Mouse (Mus musculus) embryonic facial prominence, embryonic 14.5 days (tissue): ENCODE data around the gene 4930562C15Rik. TPM values are rescaled to one million over a fixed set of nuclear protein-coding genes. Genes with fewer than 3 reads are reported as not detected.

Experiments used
- ATAC-seq: fragments of 200-750 bp; cut with Nextera tagmentation; 2 replicates; pipeline ENCODE4 v1.8.0; 2017; ENCODE audit warnings: low read depth, moderate number of reproducible peaks, moderate TSS enrichment
- DNase-seq: peaks from one replicate; pipeline ENCODE4 v3.0.0-alpha.2; 2015; ENCODE audit warnings: low spot score
- H3K27ac ChIP-seq: fragments of 300-500 bp; sonication (generic); replicated peaks from 2 replicates; pipeline ENCODE4 v1.5.1; 2014; ENCODE audit warnings: low read depth, mild to moderate bottlenecking, low read length, moderate library complexity
- H3K27me3 ChIP-seq: fragments of 300-500 bp; sonication (generic); replicated peaks from 2 replicates; pipeline ENCODE4 v1.6.1; 2014; ENCODE audit warnings: low read length; ENCODE audit not compliant: control insufficient read depth, insufficient read depth
- H3K36me3 ChIP-seq: fragments of 300-500 bp; sonication (generic); 2 replicates; pipeline ENCODE4 v1.6.1; 2014; ENCODE audit warnings: low read length, mixed read lengths; ENCODE audit not compliant: control insufficient read depth, insufficient read depth
- H3K4me1 ChIP-seq: fragments of 300-500 bp; sonication (generic); 2 replicates; pipeline ENCODE4 v1.6.1; 2014; ENCODE audit warnings: antibody characterized with exemption, low read length; ENCODE audit not compliant: control insufficient read depth, insufficient read depth
- H3K4me2 ChIP-seq: fragments of 300-500 bp; sonication (generic); 2 replicates; pipeline ENCODE4 v1.6.1; 2014; ENCODE audit warnings: low read depth, mild to moderate bottlenecking, low read length, moderate library complexity, mixed read lengths
- H3K4me3 ChIP-seq: fragments of 300-500 bp; sonication (generic); 2 replicates; pipeline ENCODE4 v1.5.1; 2014; ENCODE audit warnings: low read depth, mild to moderate bottlenecking, low read length
- H3K9ac ChIP-seq: fragments of 300-500 bp; sonication (generic); 2 replicates; pipeline ENCODE4 v1.6.1; 2014; ENCODE audit warnings: low read depth, mild to moderate bottlenecking, low read length, moderate library complexity, mixed read lengths
- H3K9me3 ChIP-seq: fragments of 300-500 bp; sonication (generic); 2 replicates; pipeline ENCODE4 v1.6.1; 2016; ENCODE audit warnings: low read length; ENCODE audit not compliant: control insufficient read depth
- WGBS: fragments of 180-500 bp; shearing (Covaris S2); extraction: QIAGEN DNeasy Blood & Tissue Kit; methylation state at CpG from one replicate; pipeline ENCODE4 v1.1.7; 2014; 5-methylcytosine and 5-hydroxymethylcytosine counted together
- polyA plus RNA-seq: library from polyadenylated mRNA; unstranded; fragments of >200 nt; fragmentation: Nextera tagmentation; extraction: Ambion mirVana; gene quantifications from 2 replicates; pipeline ENCODE4 v1.2.1, GENCODE M21; 2014

The 4930562C15Rik gene
- polyA plus RNA-seq, 1 experiment from 2014 or later, result 0.33 TPM

DNA sequence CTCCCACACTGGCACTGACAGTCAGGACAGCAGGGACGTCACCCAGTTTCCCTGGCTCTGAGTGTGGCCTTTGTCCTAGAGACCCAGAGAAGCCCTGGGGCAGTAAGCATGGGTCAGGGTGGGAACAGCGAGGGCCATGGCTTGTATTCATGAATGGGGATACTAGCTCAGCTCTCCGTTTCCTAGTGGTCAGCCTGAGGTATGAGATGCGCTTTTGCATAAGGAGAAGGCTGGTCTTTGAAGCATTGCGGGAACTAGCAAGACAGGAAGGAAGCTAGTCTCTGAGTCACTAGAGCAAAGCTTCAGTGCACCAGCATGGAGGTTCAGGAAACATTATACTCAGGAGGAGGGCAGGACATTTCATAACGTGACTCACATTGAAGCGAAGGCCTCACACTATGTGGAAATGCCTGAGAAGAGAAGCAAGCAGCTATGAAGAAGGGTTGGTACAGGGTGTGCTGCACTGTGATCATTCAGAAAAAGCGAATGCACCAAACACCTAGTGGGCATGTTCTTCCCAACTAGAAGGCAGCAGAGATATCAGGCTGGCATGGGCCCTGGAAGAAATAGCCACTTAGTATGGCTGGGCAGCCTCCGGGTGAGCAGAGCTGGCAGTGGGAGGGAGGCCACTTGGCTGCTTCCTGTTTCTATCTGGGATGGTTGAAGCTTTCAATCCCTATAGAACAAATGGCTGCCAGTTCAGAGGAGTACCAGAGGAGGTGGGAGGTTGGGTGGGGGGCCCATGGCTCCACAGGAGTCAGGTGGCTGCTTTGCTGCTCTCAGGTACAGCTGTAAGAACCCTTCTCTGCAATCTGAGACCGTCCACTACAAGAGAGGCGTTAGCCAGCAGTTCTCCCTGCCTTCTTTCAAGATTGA, 77.9 kb downstream of the 4930562C15Rik start:
- WGBS, result 57% methylated on average over 11 of the region's 11 CpGs
- H3K9me3 ChIP-seq, result no peaks in the 10 kb centered on the region
- DNase-seq (peak; percentile 27), ATAC-seq (peak; percentile 1; the same call in 1 of the 2 replicates)
- no peak overlapping the region for H3K4me3 ChIP-seq
- no peak overlapping the region for H3K4me2 ChIP-seq
- peak overlapping the region; percentile 30 for H3K27ac ChIP-seq
- H3K36me3 ChIP-seq, result peaks cover 70% of the 10 kb centered on the region
- no peaks in the 10 kb centered on the region for H3K4me1 ChIP-seq
- no peaks in the 10 kb centered on the region for H3K27me3 ChIP-seq
- no peak overlapping the region for H3K9ac ChIP-seq

DNA sequence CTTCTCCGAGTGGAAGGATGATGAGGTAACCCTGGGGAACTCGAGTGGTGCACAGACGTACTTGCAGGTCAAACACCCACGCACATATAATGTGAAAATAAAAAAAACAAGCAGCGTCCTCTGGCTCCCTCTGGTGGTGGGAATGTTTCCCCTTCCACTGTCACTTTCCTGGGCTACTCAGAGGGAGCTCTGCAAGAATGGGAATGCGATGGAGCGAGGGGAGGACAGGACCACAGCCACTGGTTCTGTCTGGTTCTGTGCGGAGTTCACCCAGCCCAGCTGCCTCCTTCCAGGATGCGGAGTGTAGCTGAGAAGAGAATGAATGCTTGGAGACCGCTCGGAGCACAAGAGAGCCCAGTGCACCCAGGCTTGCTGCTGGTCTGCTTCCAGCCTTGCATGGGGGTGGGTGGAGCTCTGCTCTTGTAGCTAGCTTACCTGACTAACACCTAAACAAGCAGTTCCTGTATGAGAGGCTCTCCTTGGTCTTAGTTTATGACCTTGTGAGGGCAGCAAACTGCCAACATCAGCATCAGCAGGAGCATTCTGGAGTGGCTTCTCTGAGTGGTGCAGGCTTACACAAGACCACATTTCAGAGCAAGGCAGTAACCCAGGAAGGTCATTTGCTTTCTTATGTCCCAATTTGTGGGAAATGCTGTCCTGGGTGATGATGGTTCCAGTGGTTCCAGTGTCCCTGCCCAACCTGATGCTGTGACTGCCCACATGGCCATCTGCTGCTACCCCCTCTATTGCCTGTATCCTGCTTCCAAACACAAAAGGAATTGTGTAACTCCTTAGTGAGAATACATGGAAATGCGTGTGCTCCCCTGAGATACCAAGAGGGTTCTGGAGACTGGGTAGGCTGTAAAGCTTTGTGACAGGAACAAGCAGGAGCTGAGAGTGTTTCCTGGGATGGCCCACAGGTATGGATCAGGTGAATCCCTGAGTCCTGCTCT, 78.8 kb downstream of the 4930562C15Rik start:
- no peak overlapping the region for H3K4me2 ChIP-seq
- peak; percentile 76 for ATAC-seq
- no peaks in the 10 kb centered on the region for H3K9me3 ChIP-seq
- H3K27ac ChIP-seq, result no peak overlapping the region
- H3K4me3 ChIP-seq, result no peak overlapping the region
- WGBS, result 34% methylated on average over 11 of the region's 12 CpGs
- H3K27me3 ChIP-seq, result no peaks in the 10 kb centered on the region
- no peaks in the 10 kb centered on the region for H3K4me1 ChIP-seq
- peak; percentile 81 for DNase-seq
- peaks cover 74% of the 10 kb centered on the region for H3K36me3 ChIP-seq
- H3K9ac ChIP-seq, result no peak overlapping the region

DNA sequence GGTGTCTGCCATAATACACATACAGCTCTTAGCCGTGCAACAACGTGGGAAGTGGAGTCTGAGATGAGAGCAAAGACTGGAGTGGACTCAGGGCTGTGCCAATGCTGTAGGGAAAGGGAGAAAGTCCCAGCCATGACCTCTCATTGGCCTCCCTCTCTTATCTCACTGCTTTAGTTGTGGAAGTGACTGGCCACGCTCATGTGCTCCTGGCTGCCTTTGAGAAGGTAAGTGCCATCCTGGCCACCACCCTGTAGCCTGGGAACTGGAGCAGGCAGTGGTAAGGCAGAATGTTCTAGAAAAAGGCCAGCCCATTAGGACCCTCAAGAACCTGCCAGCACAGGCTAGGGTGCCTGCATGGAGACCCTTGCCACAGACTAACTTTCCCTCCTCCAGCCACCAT, 80.7 kb downstream of the 4930562C15Rik start:
- WGBS, result 87% methylated on average over 3 of the region's 3 CpGs
- Histone ChIP-seq H3K27ac (no peak overlapping the region), H3K4me3 (no peak overlapping the region), H3K9me3 (no peaks in the 10 kb centered on the region), H3K9ac (no peak overlapping the region), H3K27me3 (no peaks in the 10 kb centered on the region), H3K36me3 (peaks cover 72% of the 10 kb centered on the region), H3K4me1 (no peaks in the 10 kb centered on the region), H3K4me2 (no peak overlapping the region)
- DNase-seq, result no peak
- ATAC-seq, result no peak

DNA sequence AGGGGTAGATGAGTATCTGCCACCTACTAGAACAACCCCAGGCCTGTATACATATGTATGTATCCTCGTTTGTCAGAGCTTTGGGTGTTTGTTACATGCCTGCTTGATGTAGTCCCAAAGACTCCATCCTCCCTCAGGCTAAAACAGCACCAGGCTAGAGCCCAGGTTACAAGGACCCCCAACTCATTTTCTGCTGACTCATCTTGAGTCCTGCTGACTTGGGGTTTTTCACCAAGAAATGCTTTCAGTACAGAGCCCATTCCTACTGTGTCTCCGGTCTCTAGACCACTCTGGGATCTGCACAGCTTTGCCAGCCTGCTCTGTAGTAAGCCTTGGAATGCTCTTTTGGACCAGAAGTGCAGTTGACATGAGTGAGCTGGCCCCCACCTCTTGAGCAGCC, 81.4 kb downstream of the 4930562C15Rik start:
- H3K36me3 ChIP-seq, result peaks cover 71% of the 10 kb centered on the region
- no peaks in the 10 kb centered on the region for H3K9me3 ChIP-seq
- no peaks in the 10 kb centered on the region for H3K4me1 ChIP-seq
- no peaks in the 10 kb centered on the region for H3K27me3 ChIP-seq
- no peak overlapping the region for H3K27ac ChIP-seq
- H3K4me3 ChIP-seq, result no peak overlapping the region
- H3K9ac ChIP-seq, result no peak overlapping the region
- ATAC-seq, result no peak
- no peak for DNase-seq
- H3K4me2 ChIP-seq, result no peak overlapping the region
- WGBS, result 85% methylated on average over 2 of the region's 2 CpGs

Other genes starting within 250 kb of the 4930562C15Rik start
- gene Glis2, start 240.7 kb upstream of the 4930562C15Rik start, polyA plus RNA-seq, result 34.7 and 36.3 TPM in 2 replicates
- 90.8 and 90.9 TPM in 2 replicates for gene Pam16, start 210.4 kb upstream of the 4930562C15Rik start, polyA plus RNA-seq
- 31.3 and 32.4 TPM in 2 replicates for gene Vasn, start 195.5 kb upstream of the 4930562C15Rik start, polyA plus RNA-seq
- gene Dnaja3, start 195.4 kb upstream of the 4930562C15Rik start, polyA plus RNA-seq, result 57.6 and 57.7 TPM in 2 replicates
- gene Coro7, start 155.6 kb upstream of the 4930562C15Rik start, polyA plus RNA-seq, result 11.5 and 16.1 TPM in 2 replicates
- 46.3 and 56.8 TPM in 2 replicates for gene Nmral1, start 116.1 kb upstream of the 4930562C15Rik start, polyA plus RNA-seq
- 97.6 and 107 TPM in 2 replicates for gene Hmox2, start 109.1 kb upstream of the 4930562C15Rik start, polyA plus RNA-seq
- 86.7 and 91.2 TPM in 2 replicates for gene Cdip1, start 45.1 kb upstream of the 4930562C15Rik start, polyA plus RNA-seq
- 36.3 and 39.0 TPM in 2 replicates for gene Ubald1, start 44.9 kb downstream of the 4930562C15Rik start, polyA plus RNA-seq
- 76.2 and 87.8 TPM in 2 replicates for gene Mgrn1, start 50.8 kb downstream of the 4930562C15Rik start, polyA plus RNA-seq
- gene Nudt16l1, start 103.3 kb downstream of the 4930562C15Rik start, polyA plus RNA-seq, result 143 and 162 TPM in 2 replicates
- gene Anks3, start 128.8 kb downstream of the 4930562C15Rik start, polyA plus RNA-seq, result 48.3 and 53.9 TPM in 2 replicates
- gene Sept12, start 162.4 kb downstream of the 4930562C15Rik start, polyA plus RNA-seq, result 0.22 TPM in 1 of 2 replicates, not detected in the other
- 5.8 and 9.3 TPM in 2 replicates for gene Smim22, start 171.9 kb downstream of the 4930562C15Rik start, polyA plus RNA-seq
- gene Rogdi, start 178.1 kb downstream of the 4930562C15Rik start, polyA plus RNA-seq, result 50.2 and 53.0 TPM in 2 replicates
- 91.3 and 96.0 TPM in 2 replicates for gene Glyr1, start 214.4 kb downstream of the 4930562C15Rik start, polyA plus RNA-seq
- gene Ubn1, start 214.6 kb downstream of the 4930562C15Rik start, polyA plus RNA-seq, result 24.0 and 24.2 TPM in 2 replicates